Mouse (Mus musculus) kidney, embryonic 15.5 days (tissue): Measurements from ENCODE around the gene A2ml1. TPM values are rescaled to one million over a fixed set of nuclear protein-coding genes. Genes with fewer than 3 reads are reported as not detected.
A peak's percentile ranks its signal among the peaks of the same experiment; 100 is the strongest.

Source experiments
- ATAC-seq: fragments of 200-750 bp; cut with Nextera tagmentation; replicated peaks from 2 replicates; pipeline ENCODE4 v1.8.0; 2017; ENCODE audit warnings: moderate TSS enrichment; ENCODE audit not compliant: low FRiP score
- H3K27ac ChIP-seq: fragments of 300-500 bp; sonication (generic); 2 replicates; pipeline ENCODE4 v1.5.1; 2015; ENCODE audit warnings: mild to moderate bottlenecking, inconsistent platforms
- H3K27me3 ChIP-seq: fragments of 300-500 bp; sonication (generic); 2 replicates; pipeline ENCODE4 v1.6.1; 2015; ENCODE audit warnings: inconsistent platforms
- H3K36me3 ChIP-seq: fragments of 300-500 bp; sonication (generic); 2 replicates; pipeline ENCODE4 v1.6.1; 2015; ENCODE audit warnings: inconsistent platforms
- H3K4me1 ChIP-seq: fragments of 300-500 bp; sonication (generic); 2 replicates; pipeline ENCODE4 v1.6.1; 2015; ENCODE audit warnings: inconsistent platforms
- H3K4me2 ChIP-seq: fragments of 300-500 bp; sonication (generic); 2 replicates; pipeline ENCODE4 v1.6.1; 2015; ENCODE audit warnings: moderate library complexity, mild to moderate bottlenecking, inconsistent platforms
- H3K4me3 ChIP-seq: fragments of 300-500 bp; sonication (generic); replicated peaks from 2 replicates; pipeline ENCODE4 v1.5.1; 2015; ENCODE audit warnings: mild to moderate bottlenecking, inconsistent platforms
- H3K9ac ChIP-seq: fragments of 300-500 bp; sonication (generic); 2 replicates; pipeline ENCODE4 v1.6.1; 2015; ENCODE audit warnings: mild to moderate bottlenecking, inconsistent platforms
- H3K9me3 ChIP-seq: fragments of 300-500 bp; sonication (generic); replicated peaks from 2 replicates; pipeline ENCODE4 v1.6.1; 2016; ENCODE audit warnings: inconsistent platforms
- WGBS: fragments of 180-500 bp; shearing (Covaris S2); methylation state at CpG from one replicate; pipeline ENCODE4 v1.1.7; 2015; ENCODE audit warnings: mixed read lengths; 5-methylcytosine and 5-hydroxymethylcytosine counted together
- polyA plus RNA-seq: library from polyadenylated mRNA; unstranded; fragments of >200 nt; fragmentation: Nextera tagmentation; extraction: Ambion mirVana; gene quantifications from 2 replicates; pipeline ENCODE4 v1.2.1, GENCODE M21; 2015

Gene A2ml1
- polyA plus RNA-seq, 1 experiment from 2014 or later: 0.93 TPM

GRCm38 (mm10) chr6:128598256-128599047, 17.0 kb upstream of the A2ml1 start:
- Histone ChIP-seq H3K27me3 (no peaks in the 10 kb centered on the region), H3K4me1 (peaks cover 18% of the 10 kb centered on the region), H3K4me2 (no peak overlapping the region), H3K9me3 (no peaks in the 10 kb centered on the region), H3K36me3 (no peaks in the 10 kb centered on the region), H3K27ac (no peak overlapping the region), H3K4me3 (no peak overlapping the region), H3K9ac (no peak overlapping the region)
- no peak for ATAC-seq
- 36% methylated on average over 2 of the region's 2 CpGs for WGBS

GRCm38 (mm10) chr6:128597121-128597522, 15.7 kb upstream of the A2ml1 start:
- peak overlapping the region; percentile 85 for H3K27ac ChIP-seq
- no peaks in the 10 kb centered on the region for H3K27me3 ChIP-seq
- 2% methylated on average over 9 of the region's 9 CpGs for WGBS
- peak; percentile 97 for ATAC-seq
- no peaks in the 10 kb centered on the region for H3K36me3 ChIP-seq
- H3K4me2 ChIP-seq: peak overlapping the region; percentile 61
- peak overlapping the region; percentile 34 for H3K4me3 ChIP-seq
- H3K4me1 ChIP-seq: peaks cover 14% of the 10 kb centered on the region
- 0 out of 2 replicates have a peak overlapping the region, but pooled peaks have one; percentile 14 for H3K9ac ChIP-seq
- H3K9me3 ChIP-seq: no peaks in the 10 kb centered on the region

GRCm38 (mm10) chr6:128594651-128595050, 13.2 kb upstream of the A2ml1 start:
- 83% methylated on average over 9 of the region's 9 CpGs for WGBS
- ATAC-seq: no peak

GRCm38 (mm10) chr6:128589426-128589825, 8.0 kb upstream of the A2ml1 start:
- Histone ChIP-seq H3K4me1 (no peaks in the 10 kb centered on the region), H3K4me2 (no peak overlapping the region), H3K27ac (no peak overlapping the region), H3K9me3 (no peaks in the 10 kb centered on the region), H3K27me3 (no peaks in the 10 kb centered on the region), H3K9ac (no peak overlapping the region), H3K36me3 (no peaks in the 10 kb centered on the region), H3K4me3 (no peak overlapping the region)
- ATAC-seq: no peak
- WGBS: 67% methylated on average over 4 of the region's 4 CpGs

More at GRCm38 (mm10) chr6:128594651-128595050, 13.2 kb upstream of the A2ml1 start:
- peaks cover 12% of the 10 kb centered on the region for H3K4me1 ChIP-seq
- H3K27me3 ChIP-seq: no peaks in the 10 kb centered on the region
- H3K27ac ChIP-seq: no peak overlapping the region
- no peak overlapping the region for H3K4me3 ChIP-seq
- H3K4me2 ChIP-seq: no peak overlapping the region
- no peaks in the 10 kb centered on the region for H3K9me3 ChIP-seq
- no peak overlapping the region for H3K9ac ChIP-seq
- no peaks in the 10 kb centered on the region for H3K36me3 ChIP-seq

GRCm38 (mm10) chr6:128587619-128588018, 6.2 kb upstream of the A2ml1 start:
- 82% methylated on average over 6 of the region's 6 CpGs for WGBS
- ATAC-seq: no peak
- Histone ChIP-seq H3K4me1 (no peaks in the 10 kb centered on the region), H3K9ac (no peak overlapping the region), H3K27ac (no peak overlapping the region), H3K36me3 (no peaks in the 10 kb centered on the region), H3K9me3 (no peaks in the 10 kb centered on the region), H3K4me3 (no peak overlapping the region), H3K27me3 (no peaks in the 10 kb centered on the region), H3K4me2 (no peak overlapping the region)

GRCm38 (mm10) chr6:128585642-128586245, 4.3 kb upstream of the A2ml1 start:
- no peaks in the 10 kb centered on the region for H3K9me3 ChIP-seq
- ATAC-seq: no peak
- no peaks in the 10 kb centered on the region for H3K36me3 ChIP-seq
- H3K4me3 ChIP-seq: no peak overlapping the region
- no peaks in the 10 kb centered on the region for H3K27me3 ChIP-seq
- no peak overlapping the region for H3K9ac ChIP-seq
- H3K27ac ChIP-seq: no peak overlapping the region
- no peak overlapping the region for H3K4me2 ChIP-seq
- peaks cover 5% of the 10 kb centered on the region; the same call in 1 of the 2 replicates for H3K4me1 ChIP-seq
- 75% methylated on average over 11 of the region's 11 CpGs for WGBS

GRCm38 (mm10) chr6:128584070-128584660, 2.8 kb upstream of the A2ml1 start:
- no peak overlapping the region; the same call in 1 of the 2 replicates for H3K4me2 ChIP-seq
- H3K4me3 ChIP-seq: no peak overlapping the region
- no peaks in the 10 kb centered on the region for H3K27me3 ChIP-seq
- no peaks in the 10 kb centered on the region for H3K9me3 ChIP-seq
- H3K36me3 ChIP-seq: no peaks in the 10 kb centered on the region
- ATAC-seq: no peak; the same call in 1 of the 2 replicates
- peaks cover 5% of the 10 kb centered on the region; the same call in 1 of the 2 replicates for H3K4me1 ChIP-seq
- no peak overlapping the region for H3K9ac ChIP-seq
- WGBS: 25% methylated on average over 10 of the region's 10 CpGs
- H3K27ac ChIP-seq: no peak overlapping the region

GRCm38 (mm10) chr6:128577301-128577700, 4.1 kb downstream of the A2ml1 start:
- 79% methylated on average over 9 of the region's 9 CpGs for WGBS
- ATAC-seq: no peak
- no peaks in the 10 kb centered on the region for H3K9me3 ChIP-seq
- no peaks in the 10 kb centered on the region for H3K27me3 ChIP-seq
- no peak overlapping the region for H3K4me3 ChIP-seq
- no peaks in the 10 kb centered on the region for H3K36me3 ChIP-seq
- H3K27ac ChIP-seq: no peak overlapping the region
- no peak overlapping the region for H3K4me2 ChIP-seq
- H3K9ac ChIP-seq: no peak overlapping the region
- peaks cover 5% of the 10 kb centered on the region; the same call in 1 of the 2 replicates for H3K4me1 ChIP-seq

GRCm38 (mm10) chr6:128566589-128566988, 14.8 kb downstream of the A2ml1 start:
- H3K4me2 ChIP-seq: no peak overlapping the region
- H3K9me3 ChIP-seq: no peaks in the 10 kb centered on the region
- no peak overlapping the region for H3K27ac ChIP-seq
- H3K27me3 ChIP-seq: no peaks in the 10 kb centered on the region
- ATAC-seq: no peak
- H3K4me1 ChIP-seq: no peaks in the 10 kb centered on the region
- 93% methylated on average over 11 of the region's 11 CpGs for WGBS
- H3K9ac ChIP-seq: no peak overlapping the region
- H3K36me3 ChIP-seq: no peaks in the 10 kb centered on the region
- no peak overlapping the region for H3K4me3 ChIP-seq

- Histone ChIP-seq H3K9ac (no peak overlapping the region), H3K9me3 (no peaks in the 10 kb centered on the region), H3K4me3 (no peak overlapping the region), H3K27ac (no peak overlapping the region), H3K4me2 (no peak overlapping the region), H3K4me1 (no peaks in the 10 kb centered on the region), H3K36me3 (no peaks in the 10 kb centered on the region), H3K27me3 (no peaks in the 10 kb centered on the region)
- ATAC-seq: no peak
- 87% methylated on average over 7 of the region's 7 CpGs for WGBS
Measured at GRCm38 (mm10) chr6:128554049-128554448, 27.4 kb downstream of the A2ml1 start.

- no peak overlapping the region for H3K27ac ChIP-seq
- WGBS: 72% methylated on average over 15 of the region's 15 CpGs
Measured at GRCm38 (mm10) chr6:128549463-128550452, 31.6 kb downstream of the A2ml1 start.

More at GRCm38 (mm10) chr6:128549463-128550452, 31.6 kb downstream of the A2ml1 start:
- no peak overlapping the region for H3K4me3 ChIP-seq
- H3K27me3 ChIP-seq: no peaks in the 10 kb centered on the region
- H3K4me2 ChIP-seq: no peak overlapping the region
- no peak overlapping the region for H3K9ac ChIP-seq
- peak; percentile 46; the same call in 1 of the 2 replicates for ATAC-seq
- no peaks in the 10 kb centered on the region for H3K4me1 ChIP-seq
- no peaks in the 10 kb centered on the region for H3K36me3 ChIP-seq
- no peaks in the 10 kb centered on the region for H3K9me3 ChIP-seq
